Mouse (Mus musculus): ENCODE measurements around the gene Ugt2b5.
"Not testable (repeated sequence)": the region's sequence is repeated elsewhere in the genome, so short reads cannot be mapped to it uniquely, and the experiment has no call there.

Ugt2b5 gene

GRCm38 (mm10) chr5:87140196-87140595 is at the start of gene Ugt2b5:
Ugt2b5 (minus strand) TSS chr5:87140318.
- not testable (repeated sequence) for DNase-seq (ENCODE audit: low spot score)

- DNase-seq (ENCODE audit: low spot score) = not testable (repeated sequence)
Observed at GRCm38 (mm10) chr5:87175780-87176179, 35.7 kb upstream of the Ugt2b5 start.

GRCm38 (mm10) chr5:87174671-87175070 is 34.6 kb upstream of the Ugt2b5 start:
- DNase-seq (ENCODE audit: low spot score) = no peak

GRCm38 (mm10) chr5:87147741-87148454 is 7.8 kb upstream of the Ugt2b5 start:
- no peak for DNase-seq (ENCODE audit: low spot score)

DNA sequence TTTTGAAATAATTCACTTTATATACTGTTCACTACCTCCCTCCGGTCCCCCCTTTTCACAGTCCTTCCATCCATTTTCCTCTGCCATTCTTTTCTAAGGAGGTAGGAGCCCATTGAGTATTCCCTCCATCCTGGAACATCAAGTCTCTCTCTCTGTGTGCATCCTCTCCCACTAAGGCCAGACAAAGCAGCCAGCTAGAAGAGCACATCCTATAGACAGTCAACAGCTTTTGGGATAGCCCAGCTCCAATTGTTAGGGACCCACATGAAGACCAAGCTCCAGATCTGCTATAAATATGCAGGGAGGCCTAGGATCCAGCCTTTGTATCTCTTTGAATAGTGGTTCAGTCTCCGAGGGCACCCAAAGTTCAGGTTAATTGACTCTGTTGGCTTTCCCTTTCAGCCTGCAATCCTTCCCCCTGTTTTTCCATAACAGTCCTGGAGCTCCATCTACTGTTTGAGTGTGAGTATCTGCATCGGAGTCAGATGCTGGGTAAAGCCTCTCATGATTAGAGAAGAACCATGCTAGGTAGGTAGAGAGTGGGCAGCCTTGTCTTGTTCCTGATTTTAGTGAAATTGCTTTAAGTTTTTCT is 2.8 kb upstream of the Ugt2b5 start:
- DNase-seq (ENCODE audit: low spot score) = no peak

DNA sequence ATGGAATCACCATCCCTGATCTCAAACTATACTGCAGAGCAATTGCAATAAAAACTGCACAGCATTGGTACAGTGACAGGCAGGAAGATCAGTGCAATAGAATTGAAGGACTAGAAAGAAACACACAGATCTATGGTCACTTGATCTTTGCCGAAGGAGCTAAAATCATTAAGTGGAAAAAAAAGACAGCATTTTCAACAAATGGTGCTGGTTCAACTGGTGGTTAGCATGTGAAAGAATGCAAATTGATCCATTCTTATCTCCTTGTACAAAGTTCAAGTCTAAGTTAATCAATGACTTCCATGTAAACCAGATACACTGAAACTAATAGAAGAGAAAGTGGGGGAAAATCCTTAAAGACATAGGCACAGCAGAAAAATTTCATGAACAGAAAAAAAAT is 36.4 kb downstream of the Ugt2b5 start:
- not testable (repeated sequence) for DNase-seq (ENCODE audit: low spot score)

DNA sequence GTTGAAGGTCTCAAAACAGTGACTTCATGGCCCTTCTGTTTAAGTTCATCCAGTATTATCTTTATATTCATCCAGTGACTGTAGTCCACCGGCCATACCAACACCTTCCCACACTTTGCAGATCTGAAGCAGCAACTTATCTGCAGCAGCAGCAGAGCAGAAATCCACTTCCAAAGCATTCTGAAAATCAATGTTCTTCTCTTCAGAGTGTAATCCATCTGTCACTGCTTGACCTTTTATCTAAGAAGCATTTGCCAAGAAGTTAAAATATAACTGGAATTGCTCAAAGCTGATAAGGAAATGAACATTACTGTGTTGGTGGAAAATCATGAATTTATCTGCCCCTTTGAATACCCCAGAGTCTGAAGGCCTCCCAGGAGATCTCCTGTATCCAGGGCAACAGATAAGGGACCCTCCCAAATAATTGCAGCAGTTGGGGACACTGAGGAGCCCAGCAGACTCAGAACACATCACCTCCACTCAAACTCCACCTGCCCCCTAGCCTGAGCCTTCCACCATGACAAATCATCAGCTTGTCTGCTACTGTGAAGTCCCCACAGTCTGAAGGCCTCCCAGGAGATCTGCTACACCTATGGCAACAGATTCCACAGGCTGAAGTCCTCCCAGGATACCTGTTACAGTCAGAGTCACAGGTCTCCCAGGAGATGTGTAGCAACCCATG is 47.6 kb downstream of the Ugt2b5 start, which contains the start of gene Ugt2b36:
TSS of gene Ugt2b36 (minus strand) at position 210 of the 682 bp plus-strand sequence.
- no peak for DNase-seq (ENCODE audit: low spot score)

- no peak for DNase-seq (ENCODE audit: low spot score)
Observed at GRCm38 (mm10) chr5:87091111-87091510, 49.0 kb downstream of the Ugt2b5 start.

DNA sequence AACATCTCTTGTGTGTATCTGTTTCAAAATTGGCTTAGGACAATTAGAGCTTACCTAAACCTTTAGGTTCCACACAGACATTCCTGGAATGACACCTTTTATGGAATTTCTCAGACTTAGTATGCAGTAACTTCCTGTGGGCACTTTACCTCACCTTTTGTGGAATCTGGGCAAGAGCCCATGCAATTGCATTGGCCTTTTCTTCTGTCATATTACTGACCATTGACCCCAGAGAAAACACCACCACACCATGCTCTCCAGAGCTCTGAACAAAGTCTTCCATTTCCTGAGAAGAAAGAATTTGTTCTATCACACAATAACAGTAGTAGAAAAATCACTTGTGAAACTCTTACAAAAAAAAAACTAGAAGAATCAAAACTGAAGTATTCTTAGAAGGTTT is 50.9 kb downstream of the Ugt2b5 start:
- DNase-seq (ENCODE audit: low spot score) = no peak

DNA sequence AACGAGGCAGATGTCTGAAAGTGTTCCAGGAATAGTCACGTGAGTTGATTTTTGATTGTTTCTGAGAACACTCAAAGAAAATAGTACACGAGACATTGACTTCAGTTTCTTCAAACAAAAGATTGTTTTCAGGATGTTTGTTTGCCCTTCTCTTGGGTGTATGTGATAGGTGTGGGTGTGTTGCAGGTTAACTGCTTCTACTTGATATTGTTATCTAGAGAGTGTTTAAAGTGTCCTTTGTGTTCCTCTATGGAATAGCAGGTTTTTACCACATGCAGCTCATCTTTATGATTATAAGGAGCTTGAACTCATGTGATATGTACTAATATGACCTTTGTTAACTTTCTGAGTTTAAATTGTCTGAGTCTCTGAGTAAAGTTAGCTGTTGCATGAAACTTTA is 53.8 kb downstream of the Ugt2b5 start:
- no peak for DNase-seq (ENCODE audit: low spot score)
